Mouse (Mus musculus): Measurements from ENCODE around the gene Pcbp1.
A peak's percentile ranks its signal among the peaks of the same experiment; 100 is the strongest.
"Not testable (repeated sequence)": the region's sequence is repeated elsewhere in the genome, so short reads cannot be mapped to it uniquely, and the experiment has no call there.

Gene Pcbp1

DNA sequence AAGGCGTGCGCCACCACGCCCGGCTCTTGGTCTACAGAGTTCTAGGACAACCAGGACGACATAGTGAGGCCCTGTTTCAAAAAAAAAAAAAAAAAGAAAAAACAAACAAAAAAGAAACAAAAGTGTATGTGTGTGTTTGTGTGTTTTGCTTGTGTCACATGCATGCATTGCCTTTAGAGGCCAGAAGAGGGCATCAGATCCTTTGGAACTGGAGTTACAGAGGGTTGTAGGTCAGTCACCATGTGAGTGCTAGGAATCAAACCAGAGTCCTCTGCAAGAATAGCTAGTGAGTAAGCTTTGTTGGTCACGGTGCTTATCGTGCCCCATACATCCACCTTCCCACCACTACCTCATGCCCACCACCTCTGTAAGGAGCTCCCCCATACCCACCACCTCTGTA lies 31.4 kb downstream of the Pcbp1 start:
- DNase-seq (ENCODE audit: low read depth, low spot score) = no peak

DNA sequence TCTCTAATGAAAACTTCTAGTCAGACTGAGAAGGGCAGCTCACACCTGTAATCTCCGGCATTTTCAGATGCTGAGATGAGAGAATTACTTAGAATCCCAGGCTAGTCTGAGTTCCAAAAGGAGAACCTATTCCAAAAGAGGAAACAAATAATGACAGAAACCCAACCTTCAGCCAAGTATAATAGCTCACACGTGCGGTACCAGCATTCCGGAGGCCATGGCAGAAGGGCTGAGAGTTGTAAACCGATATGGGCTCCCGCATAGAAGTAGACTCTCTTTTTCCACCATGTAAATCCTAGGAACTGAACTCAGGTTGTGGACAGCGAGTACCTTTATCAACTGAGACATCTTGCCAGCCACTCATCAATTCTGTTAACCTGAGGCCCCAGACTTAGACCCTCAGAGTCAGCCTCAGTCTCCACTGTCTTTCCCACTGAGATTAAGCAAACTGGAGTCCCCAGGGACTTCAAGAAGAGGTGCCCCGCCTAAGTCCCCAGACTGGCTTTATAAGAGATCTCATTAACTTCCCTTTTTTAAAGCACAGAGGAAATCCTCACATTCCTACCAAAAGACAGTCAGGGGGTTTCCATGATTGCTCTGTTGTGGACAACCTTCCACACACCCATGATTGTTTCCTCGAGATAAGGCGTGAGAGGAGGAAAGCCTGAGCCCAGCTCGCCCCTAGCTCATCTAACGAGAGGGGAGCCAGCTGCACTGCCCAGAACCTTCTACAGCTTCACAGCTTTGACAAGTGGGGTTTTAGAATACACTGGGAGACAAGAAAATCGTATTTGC lies 32.5 kb downstream of the Pcbp1 start:
- no peak for DNase-seq (ENCODE audit: low read depth, low spot score)

DNA sequence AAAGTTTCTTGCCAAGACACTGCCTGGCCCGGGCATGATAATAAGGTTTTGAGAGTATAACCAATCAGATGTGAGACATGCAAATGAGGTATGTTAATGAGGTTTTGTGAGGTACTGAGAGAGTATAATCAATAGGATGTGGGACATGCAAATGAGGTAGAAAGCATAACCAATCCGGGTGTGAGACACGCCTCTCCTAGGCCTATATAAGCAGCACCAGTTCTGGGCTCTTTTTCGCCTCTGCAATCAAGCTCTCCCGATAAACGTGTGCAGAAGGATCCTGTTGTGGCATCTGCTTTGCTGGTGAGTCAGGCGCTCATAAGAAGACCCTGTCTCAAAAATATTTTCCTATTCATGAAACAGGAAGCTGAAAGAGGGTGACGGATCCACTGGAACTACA lies 35.7 kb downstream of the Pcbp1 start:
- DNase-seq (ENCODE audit: low read depth, low spot score) = not testable (repeated sequence)

DNA sequence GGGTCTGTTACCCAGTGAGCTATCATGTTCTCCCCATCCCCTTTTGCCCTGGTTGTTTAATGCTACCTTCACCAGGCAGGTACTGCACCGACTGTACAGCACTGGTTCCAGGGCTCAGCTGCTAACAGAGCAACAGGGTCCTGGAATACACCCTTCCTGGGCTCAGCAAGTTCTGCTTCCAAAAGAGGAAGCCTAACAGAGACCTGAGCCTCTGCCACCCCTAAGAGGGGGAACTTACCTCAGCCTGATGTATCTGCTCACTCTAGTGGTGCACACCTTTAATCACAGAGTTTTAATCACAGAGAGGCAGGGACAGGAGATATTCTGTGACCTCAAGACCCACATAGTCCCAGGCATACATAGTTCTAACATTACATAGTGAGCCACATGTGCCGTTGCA lies 36.2 kb downstream of the Pcbp1 start:
- no peak for DNase-seq (ENCODE audit: low read depth, low spot score)

- DNase-seq (ENCODE audit: low read depth, low spot score) = no peak
Observed at GRCm38 (mm10) chr6:86488149-86488485, 38.0 kb downstream of the Pcbp1 start.

DNA sequence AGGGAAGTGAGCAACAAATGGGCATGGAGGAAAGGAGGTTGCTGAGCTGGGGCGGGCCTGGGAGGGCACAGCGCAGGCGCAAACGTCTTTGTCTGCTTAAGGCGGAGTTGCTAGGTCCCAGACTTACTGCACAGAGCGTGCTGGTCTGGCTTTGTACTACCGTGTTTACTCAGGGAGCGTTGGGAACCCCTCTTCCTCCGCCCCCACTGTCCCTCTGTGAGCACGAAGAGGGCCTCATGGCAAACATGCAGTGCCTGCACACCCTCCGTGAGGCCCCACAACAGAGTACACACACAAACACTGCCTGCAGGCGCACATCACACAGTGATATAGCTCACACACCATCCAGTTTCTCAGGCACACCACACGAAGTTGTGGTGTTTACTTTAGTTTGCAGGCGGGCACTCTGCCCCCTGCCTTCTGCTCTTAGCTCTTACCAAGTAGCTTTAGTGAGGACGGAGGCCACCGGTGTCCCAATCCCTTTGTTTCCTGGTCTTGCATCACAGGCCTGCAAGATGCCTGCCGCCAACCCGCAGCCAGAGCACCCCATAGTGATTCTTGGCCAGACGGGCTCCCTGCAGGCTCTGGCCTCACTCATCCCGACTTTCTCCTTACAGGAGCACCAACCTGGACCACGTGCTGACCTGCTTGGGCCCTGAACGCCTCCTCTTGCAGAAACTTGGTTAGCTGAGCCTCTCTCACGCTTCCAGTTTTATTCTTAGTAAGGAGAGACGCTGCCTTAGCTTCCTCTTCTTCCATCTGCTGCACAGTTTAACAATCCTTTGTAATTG lies 38.6 kb downstream of the Pcbp1 start:
- DNase-seq (ENCODE audit: low read depth, low spot score) = peak; percentile 67

DNA sequence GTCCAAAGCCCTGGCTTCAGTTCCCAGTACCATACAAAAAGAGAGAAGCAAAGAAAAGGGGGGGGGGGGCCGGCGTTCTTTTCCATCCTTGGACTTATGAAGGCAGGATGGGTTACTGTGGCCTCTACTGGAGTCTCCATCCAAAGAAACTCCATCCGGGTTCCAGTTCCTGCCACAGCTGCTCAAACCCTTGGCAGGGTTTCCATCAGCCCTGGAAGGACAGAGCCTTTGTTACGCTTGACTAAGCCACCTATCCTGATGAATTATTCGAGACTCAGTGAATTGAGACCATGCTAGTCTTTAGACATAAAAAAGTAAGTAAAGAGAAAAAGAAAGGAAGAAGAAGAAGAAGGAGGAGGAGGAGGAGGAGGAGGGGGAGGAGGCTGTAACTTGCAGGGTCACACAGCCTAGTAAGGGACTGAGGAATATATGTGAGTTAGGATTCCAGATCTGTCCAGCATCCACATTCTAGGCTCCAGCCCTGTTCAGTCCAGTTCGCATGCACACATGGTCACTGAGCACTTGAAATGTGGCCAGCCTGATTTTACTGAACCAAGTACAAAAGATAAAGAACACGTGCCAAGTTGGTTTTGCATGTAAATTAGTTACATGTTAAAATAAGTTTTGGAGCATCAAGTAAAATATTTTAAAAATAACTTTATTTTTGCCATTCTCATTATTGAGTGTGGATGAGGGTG lies 40.0 kb downstream of the Pcbp1 start:
- DNase-seq (ENCODE audit: low read depth, low spot score) = no peak

- DNase-seq (ENCODE audit: low read depth, low spot score) = no peak
Observed at GRCm38 (mm10) chr6:86481871-86482270, 44.2 kb downstream of the Pcbp1 start.

DNA sequence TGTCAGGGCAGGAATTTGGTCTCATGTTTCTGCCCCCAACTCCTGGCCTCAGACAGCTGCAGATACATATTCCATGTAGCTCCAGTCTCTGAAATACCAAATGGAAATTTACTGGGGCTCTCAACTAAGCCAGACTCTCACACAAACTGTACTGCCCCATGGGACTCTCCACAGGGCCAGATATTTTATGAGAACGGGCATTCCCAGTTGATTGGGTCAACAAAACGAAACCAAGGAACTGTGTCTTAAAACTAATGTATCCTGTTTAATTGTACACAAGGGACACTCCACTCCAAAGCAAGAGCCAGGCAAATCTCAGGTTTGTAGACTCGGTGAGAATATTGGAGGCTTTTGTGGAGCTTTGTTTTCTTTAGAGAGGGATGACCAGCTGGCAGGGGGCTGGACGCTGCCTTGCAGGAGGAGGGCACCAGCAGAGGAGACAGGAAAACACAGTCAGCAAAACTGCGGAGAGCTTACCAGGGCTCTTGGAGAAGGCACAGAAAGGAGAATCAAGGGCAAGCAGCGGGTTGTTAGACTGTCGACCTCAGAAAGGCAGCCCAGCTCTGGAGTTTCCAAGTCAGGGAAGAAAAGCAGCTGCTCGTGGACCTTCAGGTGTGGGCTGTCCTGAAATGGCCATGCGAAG lies 45.8 kb downstream of the Pcbp1 start:
- DNase-seq (ENCODE audit: low read depth, low spot score) = no peak

- DNase-seq (ENCODE audit: low read depth, low spot score) = no peak
Observed at GRCm38 (mm10) chr6:86479816-86480188, 46.3 kb downstream of the Pcbp1 start.

GRCm38 (mm10) chr6:86479311-86479710 lies 46.8 kb downstream of the Pcbp1 start:
- no peak for DNase-seq (ENCODE audit: low read depth, low spot score)

GRCm38 (mm10) chr6:86476931-86477330 lies 49.2 kb downstream of the Pcbp1 start:
- DNase-seq (ENCODE audit: low read depth, low spot score) = no peak

DNA sequence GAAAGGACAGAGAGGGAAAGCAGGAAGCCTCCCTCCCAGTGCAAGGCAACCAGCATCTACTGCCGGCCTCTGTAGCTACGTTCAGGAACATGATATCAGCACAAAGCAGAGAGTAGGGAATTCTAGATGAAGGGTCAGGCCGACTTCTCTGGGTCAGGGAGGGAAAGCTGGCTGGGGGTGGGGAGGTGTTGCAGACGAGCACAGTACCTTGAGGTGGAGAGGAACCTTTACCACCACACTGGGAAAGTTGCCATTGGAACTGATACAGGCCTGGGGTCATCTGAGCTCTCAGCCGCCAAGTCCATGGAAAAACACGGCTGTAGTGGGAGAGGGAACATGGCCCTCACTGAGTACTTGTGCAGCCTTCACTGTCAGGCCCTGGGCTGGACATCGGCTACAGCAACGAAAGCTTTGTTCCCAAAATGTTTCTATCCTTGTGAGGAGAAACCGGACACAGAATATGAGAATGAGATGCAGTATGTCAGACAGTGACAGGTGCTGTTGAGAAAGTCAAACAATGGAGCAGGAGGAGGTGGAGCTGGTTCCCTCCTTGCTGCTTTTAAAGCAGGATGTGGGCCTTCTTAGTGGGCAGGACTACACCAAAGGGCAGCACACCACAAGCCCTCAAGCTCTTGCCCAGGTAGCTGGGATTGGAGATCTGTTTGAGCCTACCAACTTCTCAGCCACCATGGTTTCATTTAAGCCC lies 50.5 kb downstream of the Pcbp1 start:
- no peak for DNase-seq (ENCODE audit: low read depth, low spot score)

- DNase-seq (ENCODE audit: low read depth, low spot score) = no peak
Observed at GRCm38 (mm10) chr6:86474646-86475181, 51.4 kb downstream of the Pcbp1 start.
